Mouse (Mus musculus) heart, postnatal 0 days (tissue): ENCODE measurements around the gene Cfap77.

ENCODE experiments used
- CTCF ChIP-seq: IDR thresholded peaks from 2 replicates; pipeline ENCODE4 v1.5.1; 2016; ENCODE audit warnings: antibody characterized with exemption, control low read depth, low read depth
- EP300 ChIP-seq: IDR thresholded peaks from 2 replicates; pipeline ENCODE4 v1.6.1; 2016; ENCODE audit warnings: antibody characterized with exemption, low read depth

DNA sequence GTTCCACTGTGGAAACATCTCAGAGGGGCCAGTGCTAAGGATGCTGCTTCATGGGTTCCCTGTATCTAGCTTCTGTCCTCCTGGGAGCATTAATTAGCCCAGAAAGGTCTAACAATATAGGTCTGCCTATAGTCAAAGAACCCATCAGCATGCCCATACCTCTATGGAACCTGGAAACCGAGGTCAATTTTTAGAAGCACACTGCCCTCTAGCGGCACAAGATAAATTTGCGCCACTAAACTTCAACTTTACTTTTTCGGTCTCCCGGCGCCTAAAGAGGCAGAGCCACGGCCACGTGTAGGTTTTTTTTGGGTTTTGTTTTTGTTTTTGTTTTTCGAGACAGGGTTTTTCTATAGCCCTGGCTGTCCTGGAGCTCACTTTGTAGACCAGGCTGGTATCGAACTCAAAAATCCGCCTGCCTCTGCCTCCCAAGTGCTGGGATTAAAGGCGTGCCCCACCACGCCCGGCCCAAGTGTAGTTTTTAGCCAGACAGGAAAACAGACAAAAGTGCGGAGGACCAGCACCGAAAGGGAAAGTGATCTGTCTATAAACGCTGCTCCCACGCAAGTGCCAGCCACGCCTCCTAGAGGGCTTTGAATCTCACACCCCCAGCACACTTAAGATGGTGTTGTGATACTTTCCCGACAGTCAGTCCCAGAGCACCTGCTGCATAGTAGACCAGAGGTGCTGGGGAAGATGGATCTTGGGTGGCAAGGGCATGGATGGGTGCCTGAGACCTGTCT, 893 bp downstream of the Cfap77 start:
- TF ChIP-seq CTCF (peak; percentile 71), EP300 (no peak)
